Mouse (Mus musculus): ENCODE results near the gene Zfp712.

Gene Zfp712

DNA sequence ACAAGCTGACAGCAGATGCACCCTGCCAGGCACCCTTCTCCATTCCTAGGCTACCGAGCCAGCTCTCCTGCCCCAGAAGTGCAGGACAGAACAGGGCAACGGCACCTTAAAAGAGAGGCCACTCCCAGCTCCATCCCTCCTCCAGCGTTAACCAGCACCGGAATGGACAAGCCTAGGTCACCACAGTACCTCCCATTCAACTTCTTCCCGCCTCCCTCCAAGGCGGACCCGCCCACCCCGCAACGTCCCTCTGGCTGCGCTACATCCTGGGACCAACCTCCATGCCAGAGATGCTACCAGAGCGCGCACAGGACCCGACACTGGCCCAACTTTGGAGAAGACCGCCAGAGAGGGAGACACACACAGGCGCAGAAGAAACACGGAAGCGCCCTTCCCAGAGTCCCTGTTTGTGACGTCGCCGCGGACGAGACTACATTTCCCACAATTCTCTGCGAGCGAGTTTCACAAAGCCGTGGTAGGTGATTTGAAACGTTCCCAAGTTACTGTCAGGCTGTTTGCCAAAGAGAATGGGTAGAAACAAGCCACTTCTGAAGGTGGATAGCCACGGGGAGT, at the start of gene Zfp712:
TSS of gene Zfp712 (minus strand) at position 385 of the 573 bp plus-strand sequence.
- DNase-seq, result peak; percentile 94

DNA sequence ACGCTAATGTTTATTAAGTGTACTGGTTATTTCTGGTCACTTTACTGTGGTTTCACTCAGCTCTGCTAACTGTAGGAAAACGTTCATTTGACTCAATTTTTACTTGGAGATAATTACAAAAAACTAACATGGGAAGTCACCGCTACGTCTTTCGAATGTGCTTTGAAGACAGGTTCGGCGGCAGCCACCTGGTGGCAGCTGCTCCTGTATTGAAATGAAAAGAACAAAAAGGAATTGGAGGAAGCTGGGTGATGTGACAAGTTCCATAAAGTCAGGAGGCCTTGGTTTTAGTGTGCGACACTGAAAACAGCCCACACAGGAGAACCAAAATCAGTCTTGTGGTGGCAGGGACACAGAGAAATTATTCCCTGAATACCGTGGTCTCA, 47.8 kb upstream of the Zfp712 start:
- DNase-seq, result no peak

GRCm38 (mm10) chr13:67108194-67108820, 47.3 kb upstream of the Zfp712 start, which contains the start of gene Gm28557:
Gene Gm28557 (minus strand): TSS chr13:67108604.
- peak; percentile 95 for DNase-seq

- DNase-seq, result no peak
Measured at GRCm38 (mm10) chr13:67107681-67108080, 46.7 kb upstream of the Zfp712 start.

DNA sequence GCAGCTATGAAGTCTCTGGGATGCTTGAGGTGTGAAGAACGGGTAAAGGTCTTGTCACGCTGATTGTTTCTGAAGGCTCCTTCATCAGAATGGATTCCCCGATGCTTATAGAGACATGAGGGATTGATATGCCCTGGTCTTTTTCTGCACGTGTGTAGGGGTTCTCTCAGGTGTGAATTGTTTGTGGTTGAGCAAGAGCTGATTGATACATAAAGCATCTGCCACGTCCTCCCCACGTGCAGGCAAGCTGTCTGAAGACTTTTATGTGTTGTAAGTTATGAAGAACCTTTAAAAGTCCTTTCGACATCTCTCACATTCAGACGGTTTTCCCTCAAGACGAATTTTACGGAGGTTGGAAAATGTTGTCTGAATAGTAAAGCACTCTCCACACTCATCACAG, 36.9 kb upstream of the Zfp712 start, which contains the start of gene Zfp708:
TSS of gene Zfp708 (minus strand) at position 101 of the 400 bp plus-strand sequence.
- DNase-seq, result no peak

DNA sequence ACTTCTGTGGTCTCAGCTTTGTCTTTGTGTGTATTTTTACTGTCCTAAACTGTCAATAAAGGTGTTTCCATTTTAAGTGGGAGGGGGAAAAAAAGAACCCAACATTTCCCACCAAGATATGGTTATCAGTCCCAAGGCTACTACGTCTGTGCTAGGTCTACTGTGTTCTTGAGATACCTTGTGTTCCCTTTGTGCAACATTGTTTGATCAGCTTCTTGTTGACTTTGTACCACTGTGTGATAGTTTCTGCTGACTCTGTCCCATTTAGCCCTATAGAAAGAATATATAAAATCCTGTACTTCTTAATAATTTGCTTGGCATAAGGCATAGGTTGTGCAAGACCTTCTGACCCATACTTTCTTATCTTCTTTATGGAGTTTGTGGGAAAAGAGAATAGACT, 29.2 kb upstream of the Zfp712 start:
- no peak for DNase-seq

GRCm38 (mm10) chr13:67081946-67082345, 21.0 kb upstream of the Zfp712 start:
- no peak for DNase-seq

DNA sequence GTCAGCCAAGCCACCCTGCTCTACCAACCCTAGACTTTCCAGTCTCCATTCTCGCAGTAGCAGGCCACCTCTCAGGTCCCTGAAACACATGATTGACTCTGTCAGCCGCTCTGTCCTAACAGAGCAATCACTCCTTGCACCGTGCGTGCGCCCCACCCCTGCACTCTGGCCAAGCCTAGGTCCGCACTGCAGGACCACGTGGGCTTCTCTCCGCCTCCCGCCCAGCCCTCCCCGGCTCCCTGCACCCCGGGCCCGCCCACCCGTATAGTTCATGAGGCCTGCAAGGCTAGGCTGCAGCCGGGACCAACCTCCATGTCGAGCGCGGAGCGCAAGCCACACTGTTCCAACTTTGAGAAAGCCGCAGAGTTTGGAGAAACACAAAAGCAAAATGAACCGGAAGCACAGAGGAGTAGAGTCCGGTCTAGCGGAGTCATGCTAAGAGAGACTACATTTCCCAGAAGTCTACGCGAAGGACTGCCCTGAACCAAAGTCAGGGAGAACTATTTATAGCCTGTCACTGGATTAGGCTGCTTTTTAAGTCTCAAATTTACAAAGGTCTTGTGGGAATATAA, 20.3 kb upstream of the Zfp712 start:
- peak; percentile 86 for DNase-seq

GRCm38 (mm10) chr13:67077244-67077643, 16.3 kb upstream of the Zfp712 start:
- no peak for DNase-seq

- DNase-seq, result no peak
Measured at GRCm38 (mm10) chr13:67072786-67073185, 11.8 kb upstream of the Zfp712 start.

DNA sequence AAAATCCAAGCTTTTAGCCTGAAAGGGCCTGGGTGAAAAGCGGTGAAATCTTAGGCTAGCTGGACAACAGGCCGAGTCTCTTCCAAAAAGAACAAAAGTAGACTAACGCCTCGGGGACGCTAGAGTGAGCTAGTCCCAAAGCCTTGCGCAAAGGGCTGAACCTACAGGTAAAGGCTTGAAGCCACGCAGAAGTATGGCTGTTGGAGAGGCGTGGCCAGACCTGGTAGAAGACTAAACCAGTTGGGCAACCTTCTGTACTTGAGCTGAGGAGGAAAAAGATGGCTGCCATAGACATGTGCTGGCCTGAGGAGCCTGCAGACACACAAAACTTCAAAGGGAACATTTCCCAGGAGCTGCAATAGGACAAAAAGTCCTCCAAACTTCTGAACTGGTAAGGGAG, 4.4 kb upstream of the Zfp712 start:
- no peak for DNase-seq

DNA sequence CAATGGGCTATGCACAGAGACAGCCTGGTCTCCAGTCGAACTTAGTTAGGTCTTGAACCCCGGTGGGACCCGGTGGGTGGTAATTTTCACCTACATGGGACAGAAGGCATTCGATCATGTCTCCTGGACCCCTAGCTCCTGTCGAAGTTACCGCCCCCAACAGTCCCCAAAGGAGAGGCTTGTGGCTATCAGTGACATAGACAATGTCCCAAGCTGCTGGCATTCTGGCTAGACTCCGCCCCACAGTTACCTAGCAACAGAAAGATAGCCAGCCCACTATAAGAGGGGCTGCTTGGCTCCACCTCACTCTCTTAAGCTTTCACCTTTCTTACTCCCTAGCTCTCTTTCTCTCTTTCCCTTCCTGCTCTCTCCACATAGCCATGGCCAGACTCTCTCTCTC, 1.5 kb upstream of the Zfp712 start:
- no peak for DNase-seq

DNA sequence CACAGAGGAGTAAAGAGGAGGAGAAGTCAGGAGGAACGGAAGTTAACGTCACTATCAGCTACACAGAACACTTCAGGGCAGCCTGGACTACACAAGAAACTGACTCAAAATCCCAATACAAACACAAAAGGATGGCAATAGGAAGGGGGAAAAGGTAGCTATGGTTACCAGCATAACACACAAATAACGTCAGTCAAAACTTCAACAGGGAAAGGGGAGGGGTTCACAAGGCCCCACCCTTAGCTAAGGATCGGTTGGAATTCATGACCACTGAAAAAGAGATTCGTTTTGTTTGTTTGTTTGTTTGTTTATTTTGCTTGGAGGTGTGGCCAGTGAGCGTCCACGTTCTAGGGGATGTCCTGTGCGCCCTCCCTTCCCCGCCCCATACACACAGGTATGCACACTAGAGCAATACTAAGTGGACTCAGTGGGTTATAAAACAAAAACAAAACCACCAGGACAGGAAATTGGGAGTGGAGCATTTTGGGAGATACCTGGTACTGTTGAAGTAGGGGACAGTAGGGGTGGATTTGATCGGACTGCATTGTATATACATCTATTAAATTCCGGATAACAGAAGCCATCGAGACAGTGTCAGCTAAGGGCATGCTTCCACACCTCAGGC, 697 bp downstream of the Zfp712 start:
- DNase-seq, result peak; percentile 10

Measured in kidney, postnatal 10 days (tissue).